Mouse (Mus musculus) splenic B cell, adult 2 months (primary cell): ENCODE results near the gene Per1.
"Not testable (repeated sequence)": the region's sequence is repeated elsewhere in the genome, so short reads cannot be mapped to it uniquely, and the experiment has no call there.

Source experiments
- DNase-seq: peaks from one replicate; pipeline ENCODE4 v3.0.0-alpha.2; 2011; ENCODE audit warnings: low read depth, low spot score
- H3K27me3 ChIP-seq: 2 replicates; pipeline ENCODE4 v1.6.1; 2012; ENCODE audit warnings: mild to moderate bottlenecking, low read length, moderate library complexity, mixed read lengths; ENCODE audit not compliant: control insufficient read depth, poor library complexity, insufficient read depth, severe bottlenecking
- H3K36me3 ChIP-seq: 2 replicates; pipeline ENCODE4 v1.6.1; 2012; ENCODE audit warnings: mild to moderate bottlenecking, low read length, moderate library complexity, mixed read lengths; ENCODE audit not compliant: control insufficient read depth, poor library complexity, insufficient read depth, severe bottlenecking

The Per1 gene

GRCm38 (mm10) chr11:69086390-69086789 is 8.6 kb upstream of the Per1 start:
- H3K27me3 ChIP-seq = no peaks in the 10 kb centered on the region
- DNase-seq = no peak
- peaks cover 7% of the 10 kb centered on the region for H3K36me3 ChIP-seq

GRCm38 (mm10) chr11:69087082-69087481 is 7.9 kb upstream of the Per1 start:
- no peak for DNase-seq
- no peaks in the 10 kb centered on the region for H3K27me3 ChIP-seq
- H3K36me3 ChIP-seq = peaks cover 7% of the 10 kb centered on the region

GRCm38 (mm10) chr11:69087597-69087996 is 7.4 kb upstream of the Per1 start:
- DNase-seq = no peak
- Histone ChIP-seq H3K36me3 (peaks cover 7% of the 10 kb centered on the region), H3K27me3 (no peaks in the 10 kb centered on the region)

DNA sequence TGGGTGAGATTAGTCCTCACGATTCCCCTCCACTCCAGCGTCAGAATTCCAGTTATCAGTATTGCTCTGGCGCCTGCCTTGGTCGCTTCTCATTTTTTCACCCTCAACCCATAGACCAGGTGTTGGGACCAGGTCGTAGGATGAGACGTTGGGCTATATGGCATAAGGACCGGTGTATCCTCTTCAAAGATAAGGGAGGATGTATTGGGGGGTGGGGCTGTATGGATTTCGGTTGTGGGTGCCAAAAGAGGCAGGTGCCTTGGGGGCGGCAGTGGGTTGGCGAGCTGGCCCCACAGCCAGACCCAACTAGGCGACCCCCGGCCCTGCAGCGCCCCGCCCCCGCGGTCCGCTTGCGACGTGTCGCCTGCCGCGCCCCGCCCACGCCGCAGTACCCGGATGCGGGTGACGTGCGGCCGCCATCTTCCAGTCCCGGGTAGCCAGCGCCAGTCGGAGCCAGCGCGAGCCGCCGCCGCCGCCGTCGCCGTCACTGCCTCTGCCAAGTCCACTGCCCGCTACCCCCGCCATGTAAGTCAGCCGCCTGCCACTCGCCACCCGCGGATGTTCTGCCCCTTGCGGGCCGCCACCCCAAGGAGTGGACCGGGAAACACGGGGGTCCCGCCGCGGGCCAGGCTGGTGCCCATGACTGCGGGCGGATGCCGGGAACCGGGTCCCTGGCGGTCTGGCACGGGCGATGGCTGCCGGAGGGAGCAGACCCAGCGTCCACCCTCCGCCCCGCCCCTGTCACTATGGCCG is 6.7 kb upstream of the Per1 start, which contains the start of gene Vamp2:
TSS of gene Vamp2 (plus strand) at position 388 of the 753 bp plus-strand sequence.
- peak; percentile 93 for DNase-seq
- no peaks in the 10 kb centered on the region for H3K27me3 ChIP-seq
- peaks cover 7% of the 10 kb centered on the region for H3K36me3 ChIP-seq

DNA sequence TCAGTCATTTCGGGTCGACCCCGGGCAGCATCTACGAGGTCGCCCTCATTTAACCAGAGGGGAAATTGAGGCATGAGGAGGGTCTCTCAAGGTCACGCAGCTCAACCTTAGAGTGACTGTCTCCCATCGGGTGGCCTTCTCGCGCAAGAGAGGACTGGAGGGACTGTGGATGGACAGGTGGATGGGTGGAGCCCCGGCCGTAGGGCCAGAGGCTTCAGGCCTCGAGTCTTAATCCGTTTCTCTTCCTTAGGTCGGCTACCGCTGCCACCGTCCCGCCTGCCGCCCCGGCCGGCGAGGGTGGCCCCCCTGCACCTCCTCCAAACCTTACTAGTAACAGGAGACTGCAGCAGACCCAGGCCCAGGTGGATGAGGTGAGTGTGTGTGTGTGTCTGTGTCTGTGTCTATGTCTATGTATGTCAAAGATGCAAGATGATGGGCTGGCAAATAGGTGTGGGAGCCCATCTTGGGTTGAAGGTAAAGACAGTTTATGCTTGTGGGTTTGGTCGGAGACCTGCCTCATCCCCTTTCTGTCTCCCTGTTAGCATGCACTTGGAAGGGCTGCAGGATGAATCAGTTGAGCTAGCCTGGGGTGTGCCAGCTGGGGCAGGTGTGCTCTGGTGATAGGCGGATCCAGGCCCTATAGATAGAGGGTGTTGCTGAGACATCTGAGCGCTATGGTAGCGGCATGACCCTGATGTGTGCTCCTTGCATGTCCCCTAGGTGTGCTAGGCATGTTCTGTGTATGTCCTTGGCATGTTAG is 6.0 kb upstream of the Per1 start:
- Histone ChIP-seq H3K27me3 (no peaks in the 10 kb centered on the region), H3K36me3 (peaks cover 7% of the 10 kb centered on the region)
- peak; percentile 36 for DNase-seq

GRCm38 (mm10) chr11:69089616-69090290 is 5.3 kb upstream of the Per1 start:
- DNase-seq = no peak
- H3K27me3 ChIP-seq = no peaks in the 10 kb centered on the region
- peaks cover 7% of the 10 kb centered on the region for H3K36me3 ChIP-seq

DNA sequence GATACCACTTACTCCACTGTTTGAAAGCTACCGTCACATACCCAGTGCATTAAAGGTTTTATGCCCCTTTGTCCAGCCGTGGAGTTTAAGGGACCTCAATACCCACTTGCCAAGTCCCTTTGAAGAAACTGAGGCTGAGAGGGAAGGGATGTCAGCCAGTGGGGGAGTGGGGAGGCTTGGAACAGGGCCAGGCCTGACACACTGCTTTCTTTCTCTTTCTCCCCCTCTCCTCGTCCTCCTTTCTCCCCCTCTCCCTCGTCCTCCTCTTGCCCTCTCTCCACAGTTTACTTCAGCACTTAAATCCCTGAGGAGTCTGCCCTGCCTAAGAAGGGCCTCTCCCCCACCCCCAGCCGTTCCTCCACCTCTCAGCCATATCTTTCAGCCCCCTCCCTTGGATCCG is 4.7 kb upstream of the Per1 start:
- Histone ChIP-seq H3K36me3 (peaks cover 7% of the 10 kb centered on the region), H3K27me3 (no peaks in the 10 kb centered on the region)
- no peak for DNase-seq

GRCm38 (mm10) chr11:69091566-69092385 is 3.2 kb upstream of the Per1 start:
- H3K36me3 ChIP-seq = peaks cover 7% of the 10 kb centered on the region
- no peaks in the 10 kb centered on the region for H3K27me3 ChIP-seq
- no peak for DNase-seq

GRCm38 (mm10) chr11:69092386-69092751 is 2.6 kb upstream of the Per1 start:
- Histone ChIP-seq H3K36me3 (peaks cover 7% of the 10 kb centered on the region), H3K27me3 (no peaks in the 10 kb centered on the region)
- peak; percentile 92 for DNase-seq

GRCm38 (mm10) chr11:69092871-69093270 is 2.1 kb upstream of the Per1 start:
- DNase-seq = peak; percentile 73
- Histone ChIP-seq H3K36me3 (peaks cover 7% of the 10 kb centered on the region), H3K27me3 (no peaks in the 10 kb centered on the region)

GRCm38 (mm10) chr11:69093856-69094255 is 1.2 kb upstream of the Per1 start:
- not testable (repeated sequence) for H3K27me3 ChIP-seq, DNase-seq, H3K36me3 ChIP-seq

DNA sequence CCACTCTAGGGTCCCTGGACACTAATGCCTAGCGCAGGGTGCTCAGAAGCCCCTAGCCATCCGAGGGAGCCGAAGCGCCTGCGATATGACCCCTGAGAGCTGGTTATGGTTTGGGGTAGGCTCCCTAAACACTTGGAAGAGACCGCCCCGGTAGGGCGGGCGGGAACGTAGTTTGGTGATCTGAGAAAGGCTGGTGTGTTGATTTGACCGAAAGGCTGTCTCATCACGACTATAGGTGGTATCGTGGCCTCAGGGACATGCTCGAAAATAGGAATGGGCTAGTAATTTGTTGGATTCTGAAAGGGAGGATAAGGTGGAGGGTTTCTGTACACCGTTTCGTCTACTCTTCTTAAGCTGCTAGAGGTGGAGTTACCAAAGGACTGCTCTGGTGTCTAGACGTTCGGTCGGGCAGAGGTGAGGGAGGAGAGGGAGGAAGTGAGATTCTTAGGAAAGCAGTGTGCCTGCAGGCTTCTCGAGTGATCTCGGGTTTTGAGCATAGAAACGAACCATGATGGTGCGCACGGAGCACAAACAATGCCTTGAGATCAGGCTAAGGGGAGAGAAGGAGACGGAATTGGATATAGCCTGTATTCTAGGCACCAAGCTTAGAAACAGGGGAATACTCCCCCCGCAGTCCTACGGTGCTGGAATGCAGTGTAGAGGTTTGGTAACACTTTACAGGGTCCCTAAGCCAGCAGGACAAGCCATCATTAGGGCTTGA is 654 bp downstream of the Per1 start:
- no peaks in the 10 kb centered on the region for H3K27me3 ChIP-seq
- DNase-seq = peak; percentile 74
- H3K36me3 ChIP-seq = peaks cover 3% of the 10 kb centered on the region

- DNase-seq = no peak
Measured at GRCm38 (mm10) chr11:69096360-69096986, 1.5 kb downstream of the Per1 start.

More at GRCm38 (mm10) chr11:69096360-69096986, 1.5 kb downstream of the Per1 start:
- Histone ChIP-seq H3K27me3 (no peaks in the 10 kb centered on the region), H3K36me3 (peaks cover 10% of the 10 kb centered on the region)
